Mouse (Mus musculus) embryonic facial prominence, embryonic 12.5 days (tissue): ENCODE data around the gene Ttc21b. TPM values are rescaled to one million over a fixed set of nuclear protein-coding genes. Genes with fewer than 3 reads are reported as not detected.
A peak's percentile ranks its signal among the peaks of the same experiment; 100 is the strongest.
"Not testable (repeated sequence)": the region's sequence is repeated elsewhere in the genome, so short reads cannot be mapped to it uniquely, and the experiment has no call there.

Experiments
- ATAC-seq: fragments of 200-750 bp; cut with Nextera tagmentation; 2 replicates; pipeline ENCODE4 v1.8.0; 2017; ENCODE audit not compliant: insufficient number of reproducible peaks, insufficient read depth, low FRiP score, low TSS enrichment
- H3K27ac ChIP-seq: fragments of 300-500 bp; sonication (generic); 2 replicates; pipeline ENCODE4 v1.5.1; 2016; ENCODE audit warnings: mild to moderate bottlenecking
- H3K27me3 ChIP-seq: fragments of 300-500 bp; sonication (generic); 2 replicates; pipeline ENCODE4 v1.6.1; 2016; ENCODE audit warnings: mild to moderate bottlenecking, moderate library complexity
- H3K36me3 ChIP-seq: fragments of 300-500 bp; sonication (generic); 2 replicates; pipeline ENCODE4 v1.6.1; 2016; ENCODE audit warnings: mild to moderate bottlenecking
- H3K4me1 ChIP-seq: fragments of 300-500 bp; sonication (generic); 2 replicates; pipeline ENCODE4 v1.6.1; 2016
- H3K4me2 ChIP-seq: fragments of 300-500 bp; sonication (generic); replicated peaks from 2 replicates; pipeline ENCODE4 v1.6.1; 2016; ENCODE audit warnings: mild to moderate bottlenecking, moderate library complexity
- H3K4me3 ChIP-seq: fragments of 300-500 bp; sonication (generic); 2 replicates; pipeline ENCODE4 v1.5.1; 2016; ENCODE audit warnings: mild to moderate bottlenecking
- H3K9ac ChIP-seq: fragments of 300-500 bp; sonication (generic); 2 replicates; pipeline ENCODE4 v1.6.1; 2016; ENCODE audit warnings: mild to moderate bottlenecking, moderate library complexity
- H3K9me3 ChIP-seq: fragments of 300-500 bp; sonication (generic); 2 replicates; pipeline ENCODE4 v1.6.1; 2016; ENCODE audit warnings: mild to moderate bottlenecking, moderate library complexity
- WGBS: fragments of 180-500 bp; shearing (Covaris S2); methylation state at CpG from one replicate; pipeline ENCODE4 v1.1.7; 2016; 5-methylcytosine and 5-hydroxymethylcytosine counted together
- polyA plus RNA-seq: library from polyadenylated mRNA; unstranded; fragments of >200 nt; fragmentation: Nextera tagmentation; extraction: Ambion mirVana; gene quantifications from 2 replicates; pipeline ENCODE4 v1.2.1, GENCODE M21; 2016

The Ttc21b gene
- polyA plus RNA-seq, 1 experiment from 2014 or later: 18.7 TPM

GRCm38 (mm10) chr2:66190157-66190556, 66.3 kb downstream of the Ttc21b start:
- no peak for ATAC-seq
- Histone ChIP-seq H3K4me2 (no peak overlapping the region), H3K9me3 (no peaks in the 10 kb centered on the region), H3K27me3 (no peaks in the 10 kb centered on the region), H3K36me3 (peaks cover 14% of the 10 kb centered on the region; the same call in 1 of the 2 replicates), H3K4me1 (no peaks in the 10 kb centered on the region), H3K27ac (no peak overlapping the region), H3K4me3 (no peak overlapping the region), H3K9ac (no peak overlapping the region)
- WGBS: 95% methylated on average over 5 of the region's 5 CpGs

- not testable (repeated sequence) for H3K4me2 ChIP-seq, H3K27me3 ChIP-seq, H3K27ac ChIP-seq, ATAC-seq, H3K4me1 ChIP-seq, H3K4me3 ChIP-seq, H3K9ac ChIP-seq, H3K9me3 ChIP-seq
- H3K36me3 ChIP-seq: peaks cover 12% of the 10 kb centered on the region; the same call in 1 of the 2 replicates
- 96% methylated on average over 12 of the region's 12 CpGs for WGBS
Measured at GRCm38 (mm10) chr2:66189197-66189596, 67.2 kb downstream of the Ttc21b start.

DNA sequence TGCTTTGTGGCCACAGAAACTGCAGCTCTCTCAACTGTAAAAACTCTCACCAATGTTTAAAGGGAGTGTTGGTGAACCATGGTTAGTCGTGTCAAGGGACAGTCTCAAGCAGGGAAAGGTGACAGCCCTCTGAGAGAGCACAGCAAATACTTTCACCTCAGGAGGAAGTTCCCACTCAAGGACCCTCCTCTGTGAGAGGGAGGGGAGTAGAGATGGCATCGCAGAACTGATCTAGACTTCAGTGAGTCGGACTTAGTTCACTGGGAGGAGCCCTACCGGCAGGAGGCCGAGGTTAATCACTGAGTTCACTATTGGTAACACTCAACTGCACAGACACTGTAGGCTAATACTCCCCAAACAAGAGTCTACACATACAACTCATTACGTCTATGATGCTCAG, 68.9 kb downstream of the Ttc21b start:
- H3K36me3 ChIP-seq: peaks cover 12% of the 10 kb centered on the region; the same call in 1 of the 2 replicates
- H3K4me2 ChIP-seq: no peak overlapping the region
- no peak for ATAC-seq
- H3K27ac ChIP-seq: no peak overlapping the region
- no peak overlapping the region for H3K4me3 ChIP-seq
- no peak overlapping the region for H3K9ac ChIP-seq
- WGBS: 83% methylated on average over 6 of the region's 6 CpGs
- no peaks in the 10 kb centered on the region for H3K9me3 ChIP-seq
- no peaks in the 10 kb centered on the region for H3K4me1 ChIP-seq
- no peaks in the 10 kb centered on the region for H3K27me3 ChIP-seq

GRCm38 (mm10) chr2:66184431-66185164, 71.8 kb downstream of the Ttc21b start:
- ATAC-seq: no peak

DNA sequence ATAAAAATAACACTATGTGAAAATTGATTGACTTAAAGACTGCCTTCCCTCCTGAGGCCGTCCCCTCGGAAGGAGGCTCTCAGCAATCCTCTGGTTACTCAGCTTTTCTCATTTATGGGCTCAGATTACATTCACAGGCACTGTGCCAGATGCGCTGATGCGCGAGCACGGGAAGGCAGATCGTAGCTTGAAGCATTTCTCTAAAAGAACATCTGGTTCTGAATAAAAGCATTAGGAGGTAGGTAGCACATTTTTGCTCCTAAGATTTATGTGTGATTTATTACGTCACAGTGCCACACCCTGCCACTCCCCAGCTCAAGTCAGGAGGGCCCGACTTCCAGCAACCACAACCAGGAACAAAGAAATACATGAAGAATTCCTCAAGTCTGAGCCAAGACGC, 76.1 kb downstream of the Ttc21b start:
- Histone ChIP-seq H3K4me3 (no peak overlapping the region), H3K4me2 (0 out of 2 replicates have a peak overlapping the region, but pooled peaks have one; percentile 22), H3K9me3 (no peaks in the 10 kb centered on the region), H3K4me1 (peaks cover 7% of the 10 kb centered on the region; the same call in 1 of the 2 replicates), H3K27ac (no peak overlapping the region), H3K36me3 (no peaks in the 10 kb centered on the region), H3K27me3 (no peaks in the 10 kb centered on the region), H3K9ac (no peak overlapping the region)
- WGBS: 18% methylated on average over 10 of the region's 10 CpGs
- no peak; the same call in 1 of the 2 replicates for ATAC-seq

More at GRCm38 (mm10) chr2:66184431-66185164, 71.8 kb downstream of the Ttc21b start:
- H3K9me3 ChIP-seq: no peaks in the 10 kb centered on the region
- peaks cover 12% of the 10 kb centered on the region; the same call in 1 of the 2 replicates for H3K36me3 ChIP-seq
- WGBS: 80% methylated on average over 7 of the region's 7 CpGs
- H3K9ac ChIP-seq: no peak overlapping the region
- H3K4me3 ChIP-seq: no peak overlapping the region
- peaks cover 4% of the 10 kb centered on the region; the same call in 1 of the 2 replicates for H3K4me1 ChIP-seq
- H3K27ac ChIP-seq: no peak overlapping the region
- no peaks in the 10 kb centered on the region for H3K27me3 ChIP-seq
- no peak overlapping the region for H3K4me2 ChIP-seq

GRCm38 (mm10) chr2:66179782-66180181, 76.6 kb downstream of the Ttc21b start:
- H3K9me3 ChIP-seq: no peaks in the 10 kb centered on the region
- H3K4me3 ChIP-seq: no peak overlapping the region
- no peak overlapping the region for H3K4me2 ChIP-seq
- H3K27me3 ChIP-seq: no peaks in the 10 kb centered on the region
- H3K9ac ChIP-seq: no peak overlapping the region
- 42% methylated on average over 10 of the region's 10 CpGs for WGBS
- H3K4me1 ChIP-seq: peaks cover 7% of the 10 kb centered on the region; the same call in 1 of the 2 replicates
- H3K27ac ChIP-seq: no peak overlapping the region
- H3K36me3 ChIP-seq: no peaks in the 10 kb centered on the region
- no peak for ATAC-seq

- ATAC-seq: no peak
- no peak overlapping the region for H3K4me2 ChIP-seq
- H3K4me3 ChIP-seq: no peak overlapping the region
- no peaks in the 10 kb centered on the region for H3K36me3 ChIP-seq
- H3K9me3 ChIP-seq: no peaks in the 10 kb centered on the region
- WGBS: 77% methylated on average over 5 of the region's 5 CpGs
- H3K27ac ChIP-seq: no peak overlapping the region
- peaks cover 7% of the 10 kb centered on the region; the same call in 1 of the 2 replicates for H3K4me1 ChIP-seq
- no peaks in the 10 kb centered on the region for H3K27me3 ChIP-seq
- H3K9ac ChIP-seq: no peak overlapping the region
Measured at GRCm38 (mm10) chr2:66178848-66179215, 77.6 kb downstream of the Ttc21b start.

- no peak overlapping the region for H3K4me3 ChIP-seq
- no peaks in the 10 kb centered on the region for H3K36me3 ChIP-seq
- no peak overlapping the region for H3K27ac ChIP-seq
- ATAC-seq: no peak
- H3K4me2 ChIP-seq: no peak overlapping the region
- H3K9ac ChIP-seq: no peak overlapping the region
- no peaks in the 10 kb centered on the region for H3K9me3 ChIP-seq
- peaks cover 7% of the 10 kb centered on the region; the same call in 1 of the 2 replicates for H3K4me1 ChIP-seq
- H3K27me3 ChIP-seq: no peaks in the 10 kb centered on the region
- 68% methylated on average over 9 of the region's 9 CpGs for WGBS
Measured at GRCm38 (mm10) chr2:66177886-66178847, 78.2 kb downstream of the Ttc21b start.

DNA sequence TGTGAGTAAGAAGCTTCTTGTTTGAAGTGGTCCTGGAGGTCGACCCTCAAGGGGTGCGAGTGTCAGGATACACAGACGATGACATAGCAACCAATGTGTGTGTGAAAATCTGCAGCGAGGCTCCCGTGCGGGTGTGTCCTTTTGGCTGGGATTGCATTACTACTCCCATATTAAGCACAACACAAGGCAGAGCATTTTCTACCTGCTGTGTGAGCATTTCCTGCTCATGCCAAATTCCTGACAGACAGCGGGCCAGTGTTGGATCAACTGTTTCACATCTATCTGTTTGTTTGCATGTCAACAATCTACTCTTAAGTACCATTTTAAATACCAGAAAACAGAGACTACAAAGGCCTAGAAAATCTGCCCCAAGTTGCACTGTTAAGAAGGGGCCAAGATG, 79.4 kb downstream of the Ttc21b start:
- Histone ChIP-seq H3K9ac (no peak overlapping the region), H3K9me3 (no peaks in the 10 kb centered on the region), H3K4me2 (no peak overlapping the region), H3K4me1 (peaks cover 7% of the 10 kb centered on the region; the same call in 1 of the 2 replicates), H3K27me3 (no peaks in the 10 kb centered on the region), H3K4me3 (no peak overlapping the region), H3K27ac (no peak overlapping the region), H3K36me3 (no peaks in the 10 kb centered on the region)
- ATAC-seq: no peak
- 78% methylated on average over 7 of the region's 7 CpGs for WGBS

DNA sequence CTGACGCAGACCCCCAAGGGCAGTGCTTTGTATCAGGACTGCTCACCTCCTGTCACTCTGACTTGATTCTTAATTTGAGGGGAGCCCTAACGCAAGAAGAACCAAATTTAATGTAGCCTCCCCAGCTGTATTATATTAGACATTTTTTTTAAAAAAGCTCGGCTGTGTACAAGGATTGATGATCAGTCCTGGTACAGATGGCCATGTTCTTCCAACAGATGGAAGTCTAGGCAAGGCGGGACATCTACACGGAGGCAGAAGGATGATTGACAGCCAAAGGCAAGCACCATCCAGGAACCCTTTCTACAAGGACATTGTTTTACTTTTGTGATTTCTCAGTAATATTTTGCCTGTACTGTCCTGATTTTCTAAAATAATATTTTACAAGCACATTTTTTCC, 83.3 kb downstream of the Ttc21b start:
- 47% methylated on average over 5 of the region's 5 CpGs for whole genome bisulfite sequencing
- ATAC-seq: no peak
- H3K9ac ChIP-seq: no peak overlapping the region
- H3K9me3 ChIP-seq: no peaks in the 10 kb centered on the region
- no peak overlapping the region for H3K27ac ChIP-seq
- H3K27me3 ChIP-seq: no peaks in the 10 kb centered on the region
- no peaks in the 10 kb centered on the region for H3K4me1 ChIP-seq
- no peaks in the 10 kb centered on the region for H3K36me3 ChIP-seq
- H3K4me3 ChIP-seq: no peak overlapping the region
- no peak overlapping the region for H3K4me2 ChIP-seq

DNA sequence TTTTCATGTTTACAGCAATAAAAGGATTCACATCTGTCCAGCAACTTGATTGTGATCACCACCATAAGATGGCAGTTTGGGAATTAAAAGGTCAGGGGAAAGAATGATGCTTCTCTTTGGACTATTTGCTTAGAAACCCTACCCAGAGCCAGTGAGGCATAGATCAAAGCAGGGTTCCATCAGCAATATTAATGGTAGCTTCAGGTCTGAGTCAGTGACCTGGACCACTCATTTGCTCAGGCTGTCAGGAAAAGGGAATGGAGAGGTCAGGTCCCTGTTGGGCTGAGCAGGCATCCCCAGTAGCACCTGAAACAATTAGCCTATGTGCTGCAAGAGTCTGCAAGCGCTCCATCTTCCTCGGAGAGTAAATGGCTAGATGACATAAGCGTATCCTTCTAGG, 84.8 kb downstream of the Ttc21b start:
- WGBS: 75% methylated on average over 3 of the region's 3 CpGs
- Histone ChIP-seq H3K9ac (no peak overlapping the region), H3K36me3 (no peaks in the 10 kb centered on the region), H3K9me3 (no peaks in the 10 kb centered on the region), H3K4me3 (no peak overlapping the region), H3K27ac (no peak overlapping the region), H3K27me3 (no peaks in the 10 kb centered on the region), H3K4me1 (no peaks in the 10 kb centered on the region), H3K4me2 (no peak overlapping the region)
- ATAC-seq: no peak
